Mouse (Mus musculus): ENCODE data around the gene Def8. TPM values are rescaled to one million over a fixed set of nuclear protein-coding genes. Genes with fewer than 3 reads are reported as not detected.
"Not testable (repeated sequence)": the region's sequence is repeated elsewhere in the genome, so short reads cannot be mapped to it uniquely, and the experiment has no call there.

Gene Def8
- total RNA-seq, 2 experiments from 2014 or later: 56.9 to 59.6 TPM

DNA sequence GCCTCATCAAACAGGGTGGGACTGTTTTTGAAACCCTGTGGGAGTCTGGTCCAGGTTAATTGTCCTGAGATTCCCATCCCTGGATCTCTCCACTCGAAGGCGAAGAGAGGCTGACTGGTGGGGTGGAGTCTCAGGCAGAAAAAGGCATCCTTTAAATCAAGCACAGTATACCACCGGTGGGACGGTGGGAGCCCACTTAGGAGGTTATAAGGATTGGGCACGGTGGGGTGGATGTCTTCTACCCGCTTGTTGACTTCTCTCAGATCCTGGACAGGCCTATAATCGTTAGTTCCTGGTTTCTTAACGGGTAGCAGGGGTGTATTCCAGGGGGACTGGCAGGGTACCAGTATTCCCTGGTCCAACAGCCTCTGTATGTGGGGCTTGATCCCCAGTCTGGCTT, 7.6 kb downstream of the Def8 start:
- intact Hi-C loops (cut with DNase I); DNase-seq (ENCODE audit: low spot score): not testable (repeated sequence)

DNA sequence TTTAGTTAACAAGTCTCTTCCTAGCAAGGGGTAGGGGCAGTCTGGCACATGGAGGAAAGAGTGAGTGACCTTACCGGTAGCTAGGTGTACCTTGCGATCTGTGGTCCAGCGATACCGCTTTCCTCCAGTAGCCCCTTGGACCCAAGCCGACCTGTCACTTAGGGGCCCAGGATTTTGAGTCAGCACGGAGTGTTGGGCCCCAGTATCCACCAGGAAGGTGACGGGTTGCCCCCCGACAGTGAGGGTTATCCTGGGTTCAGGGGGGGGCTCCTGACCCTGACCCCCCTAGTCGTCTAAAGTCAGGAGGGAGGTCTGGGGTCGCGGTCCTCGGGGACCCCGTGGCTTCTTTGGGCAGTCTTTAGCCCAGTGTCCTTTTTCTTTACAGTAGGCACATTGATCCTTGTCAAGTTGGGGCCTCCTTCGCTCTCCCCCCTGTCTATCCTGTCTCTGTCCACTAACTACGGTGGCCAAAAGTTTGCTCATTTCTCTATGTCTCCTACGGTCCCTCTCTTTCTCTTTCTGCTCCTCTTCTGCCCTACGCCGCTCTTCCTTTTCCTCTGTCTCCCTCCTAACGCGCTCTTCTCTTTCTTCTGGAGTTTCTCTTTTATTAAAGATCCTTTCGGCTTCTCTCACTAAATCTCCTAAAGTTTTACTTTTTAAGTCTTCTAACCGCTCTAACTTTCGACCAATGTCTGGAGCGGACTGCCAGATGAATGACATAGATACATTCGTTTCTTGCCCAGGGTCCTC, 8.5 kb downstream of the Def8 start:
- intact Hi-C loops (cut with DNase I): no loop called here
- no peak for DNase-seq (ENCODE audit: low spot score)

DNA sequence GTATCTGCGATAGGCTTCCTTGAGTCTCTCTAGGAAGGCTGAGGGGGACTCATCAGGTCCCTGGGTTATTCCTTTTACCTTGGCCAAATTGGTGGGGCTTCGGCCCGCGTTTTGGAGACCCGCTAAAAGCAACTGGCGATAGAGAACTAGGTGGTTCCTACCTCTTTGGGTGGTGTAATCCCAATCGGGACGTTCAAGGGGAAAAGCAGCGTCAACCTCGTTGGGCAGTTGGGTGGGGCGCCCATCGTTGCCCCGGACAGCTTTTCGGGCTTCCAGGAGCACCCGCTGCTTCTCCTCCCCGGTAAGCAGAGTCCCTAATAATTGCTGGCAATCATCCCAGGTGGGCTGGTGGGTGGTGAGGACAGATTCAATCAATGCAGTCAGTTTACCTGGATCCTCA, 9.1 kb downstream of the Def8 start:
- intact Hi-C loops (cut with DNase I): no loop called here
- no peak for DNase-seq (ENCODE audit: low spot score)

DNA sequence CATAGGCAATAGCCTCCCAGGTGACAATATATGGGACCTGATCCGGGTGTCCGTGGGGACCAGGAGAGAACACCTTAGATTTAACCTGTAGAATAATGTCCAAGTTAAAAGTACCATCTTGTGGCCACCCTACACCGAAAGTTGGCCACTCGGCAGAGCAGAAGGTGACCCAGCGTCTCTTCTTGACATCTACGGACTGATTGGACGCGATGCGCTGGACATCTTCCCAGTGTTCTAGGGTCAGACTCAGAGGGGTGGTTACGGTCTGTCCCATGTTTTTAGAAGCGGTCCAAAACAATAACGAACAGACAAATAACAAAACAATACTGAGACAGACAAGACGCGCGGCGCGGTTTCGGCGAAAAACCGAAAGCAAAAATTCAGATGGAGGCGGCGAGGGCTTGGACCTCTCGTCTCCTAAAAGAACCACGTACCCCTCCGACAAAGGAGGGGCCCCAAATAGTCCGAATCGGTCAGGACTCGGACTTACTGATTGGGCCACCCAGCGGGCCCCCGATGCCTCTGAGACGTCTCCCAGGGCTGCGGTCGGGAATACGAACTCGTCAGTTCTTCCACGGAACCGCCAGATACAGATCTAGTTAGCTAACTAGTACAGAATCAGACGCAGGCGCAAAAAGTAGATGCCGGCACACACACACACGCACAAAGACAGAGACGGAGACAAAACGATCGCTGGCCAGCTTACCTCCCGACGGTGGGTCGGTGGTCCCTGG, 10.1 kb downstream of the Def8 start:
- intact Hi-C loops (cut with DNase I): not testable (repeated sequence)

DNA sequence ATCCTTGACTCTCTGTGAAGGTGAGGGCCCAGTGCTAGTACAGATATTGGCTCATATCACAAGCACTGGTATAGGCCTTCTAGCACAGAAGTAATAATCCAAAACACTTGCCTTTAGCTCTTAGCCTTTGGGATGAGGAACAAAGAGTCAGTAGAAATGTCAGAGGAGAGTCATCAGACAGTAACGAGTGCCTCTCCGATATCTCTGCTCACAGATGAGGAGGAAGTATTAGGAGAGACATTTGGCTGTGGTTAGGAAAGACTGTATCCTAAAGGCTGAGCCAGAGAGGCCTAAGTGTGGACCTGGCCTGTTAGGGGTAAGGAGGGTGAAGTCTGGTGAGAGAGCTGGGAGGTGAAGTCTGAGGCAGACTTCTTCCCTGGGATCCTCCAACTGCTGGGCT, 18.5 kb downstream of the Def8 start:
- intact Hi-C loops (cut with DNase I): loop anchor here (1.0 kb wide), 1 partner anchor 36 kb away; the partner anchor contains the start of gene Afg3l1
- no peak for DNase-seq (ENCODE audit: low spot score)

More for the DNA sequence above, 10.1 kb downstream of the Def8 start:
- DNase-seq (ENCODE audit: low spot score): not testable (repeated sequence)

DNA sequence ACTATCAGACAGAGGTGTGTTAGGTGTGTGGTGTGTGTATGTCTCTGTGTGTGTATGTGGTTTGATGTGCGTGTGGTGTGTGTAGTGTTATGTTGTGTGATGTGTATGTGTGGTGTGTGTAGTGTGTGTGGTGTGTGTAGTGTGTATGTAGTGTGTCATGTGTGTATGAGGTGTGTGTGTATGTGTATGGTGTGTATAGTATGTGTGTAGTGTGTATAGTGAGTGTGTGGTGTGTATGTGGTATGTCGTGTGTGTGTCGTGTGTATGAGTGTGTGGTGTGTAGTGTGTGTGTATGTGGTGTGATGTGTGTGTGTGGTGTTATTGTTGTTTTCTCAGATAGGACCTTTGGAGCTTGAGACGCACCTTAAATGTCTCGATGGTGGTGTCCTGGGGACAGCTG, 19.0 kb downstream of the Def8 start:
- DNase-seq (ENCODE audit: low spot score): no peak
- intact Hi-C loops (cut with DNase I): loop anchor here (1.0 kb wide), 1 partner anchor 35 kb away; the partner anchor contains the start of gene Afg3l1

DNA sequence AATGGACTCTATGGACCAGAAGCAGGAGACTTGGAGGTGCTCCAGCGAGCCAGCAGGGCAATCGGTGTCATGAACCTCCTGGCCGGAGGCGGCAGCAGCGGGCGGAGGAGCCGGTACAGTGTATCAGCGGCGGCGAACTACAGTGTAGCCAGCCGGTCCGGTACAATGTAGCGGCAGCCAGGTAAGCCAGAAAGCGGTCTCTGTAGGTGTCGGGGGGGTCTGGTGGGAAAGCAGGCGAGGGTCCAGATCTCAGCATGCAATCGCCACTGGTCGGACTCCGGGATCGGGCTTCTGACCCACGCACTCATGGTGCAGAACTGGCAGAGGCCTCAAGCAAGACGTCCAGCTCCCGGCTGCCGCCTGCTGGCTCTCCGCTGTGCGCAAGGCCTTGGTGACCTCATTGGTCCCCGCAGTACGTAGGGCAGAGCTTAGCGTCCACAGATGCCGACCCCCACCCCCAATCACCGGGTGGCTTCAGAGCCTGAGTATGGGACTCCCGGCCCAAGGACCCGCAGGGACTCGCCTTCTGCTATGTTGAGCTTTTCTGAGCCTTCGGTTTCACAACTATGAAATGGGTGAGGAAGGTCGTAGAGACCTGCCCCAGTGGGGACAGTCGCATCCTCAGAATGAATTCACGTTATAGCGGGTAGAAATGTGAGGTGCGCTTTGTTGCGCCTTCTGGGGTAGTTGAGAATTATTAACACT, 19.7 kb downstream of the Def8 start:
- peak; percentile 81 for DNase-seq (ENCODE audit: low spot score)
- intact Hi-C loops (cut with DNase I): loop anchor here (1.0 kb wide), 1 partner anchor 34 kb away; the partner anchor contains the start of gene Afg3l1

DNA sequence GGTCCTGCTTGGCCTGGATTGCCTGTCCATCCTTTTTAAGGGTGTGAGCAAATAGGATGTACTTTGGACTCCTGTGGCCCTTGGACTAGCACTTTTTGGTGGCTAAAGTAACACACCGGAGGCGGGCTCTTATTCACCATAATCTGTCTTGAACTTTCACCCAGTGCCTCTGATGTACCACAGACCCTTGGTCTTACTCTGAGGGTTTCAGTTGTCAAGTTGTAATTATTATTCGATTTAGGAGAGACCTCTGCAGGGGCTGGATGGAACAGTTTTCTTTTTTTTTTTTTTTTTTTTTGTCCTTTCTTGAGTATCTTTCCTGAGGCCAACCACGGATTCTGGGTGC, 20.2 kb downstream of the Def8 start:
- intact Hi-C loops (cut with DNase I): no loop called here
- DNase-seq (ENCODE audit: low spot score): no peak

DNA sequence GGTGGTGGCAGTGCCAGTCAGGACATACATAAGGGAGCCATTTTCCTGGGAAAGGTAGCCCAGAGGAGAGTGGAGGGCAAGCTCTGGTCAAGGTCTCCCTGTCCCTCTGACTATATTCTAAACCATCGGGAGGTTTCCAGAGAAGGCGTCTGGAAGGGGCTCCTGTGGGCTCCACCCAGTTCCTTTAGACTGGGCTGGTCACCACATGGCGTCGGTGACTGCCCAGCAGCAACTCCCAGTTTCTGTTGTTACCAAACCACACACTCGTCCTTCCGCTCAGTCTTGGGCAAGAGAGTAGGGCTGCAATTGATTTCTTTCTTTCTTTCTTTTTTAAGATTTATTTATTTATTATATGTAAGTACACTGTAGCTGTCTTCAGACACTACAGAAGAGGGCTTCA, 20.8 kb downstream of the Def8 start:
- intact Hi-C loops (cut with DNase I): no loop called here

DNA sequence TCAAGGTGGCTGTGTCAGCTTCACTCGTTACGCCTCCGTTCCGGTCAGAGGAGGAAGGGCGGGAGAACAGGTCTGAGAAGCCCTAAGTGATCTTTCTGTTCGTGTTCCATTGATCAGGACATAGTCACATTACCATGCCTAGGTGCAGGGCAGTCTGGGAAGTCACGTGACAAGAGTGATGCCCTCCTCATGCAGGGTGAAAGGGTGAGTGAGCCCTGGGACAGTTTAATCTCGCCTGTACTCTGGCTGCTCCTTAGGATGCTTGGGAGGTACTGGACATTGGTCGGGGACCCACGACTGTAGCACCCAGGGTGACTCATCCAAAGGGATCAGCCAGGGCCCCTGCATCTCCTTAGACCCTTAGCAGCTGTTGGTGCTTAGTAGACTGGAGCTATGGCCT, 22.7 kb downstream of the Def8 start:
- intact Hi-C loops (cut with DNase I): no loop called here
- no peak for DNase-seq (ENCODE audit: low spot score)

More for the DNA sequence above, 20.8 kb downstream of the Def8 start:
- DNase-seq (ENCODE audit: low spot score): no peak

DNA sequence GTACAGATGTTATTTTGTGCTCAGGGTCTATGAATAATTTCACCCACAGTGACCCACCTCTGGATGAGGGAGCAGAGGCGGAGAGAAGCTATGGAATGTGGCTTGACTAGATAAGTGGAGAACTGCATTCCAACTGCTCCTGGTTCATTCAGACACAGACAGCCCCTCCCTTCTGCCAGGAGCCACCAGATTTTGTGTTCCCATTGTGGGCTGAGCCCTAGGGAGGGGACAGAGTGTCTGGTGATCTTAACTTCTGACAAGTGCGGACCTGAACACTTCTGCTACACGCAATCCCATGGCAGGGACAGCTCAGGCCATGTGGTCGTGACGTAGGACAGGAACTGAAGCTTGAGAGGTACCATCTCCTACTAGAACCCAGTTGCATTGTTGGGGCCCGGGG, 23.5 kb downstream of the Def8 start:
- no peak for DNase-seq (ENCODE audit: low spot score)

DNA sequence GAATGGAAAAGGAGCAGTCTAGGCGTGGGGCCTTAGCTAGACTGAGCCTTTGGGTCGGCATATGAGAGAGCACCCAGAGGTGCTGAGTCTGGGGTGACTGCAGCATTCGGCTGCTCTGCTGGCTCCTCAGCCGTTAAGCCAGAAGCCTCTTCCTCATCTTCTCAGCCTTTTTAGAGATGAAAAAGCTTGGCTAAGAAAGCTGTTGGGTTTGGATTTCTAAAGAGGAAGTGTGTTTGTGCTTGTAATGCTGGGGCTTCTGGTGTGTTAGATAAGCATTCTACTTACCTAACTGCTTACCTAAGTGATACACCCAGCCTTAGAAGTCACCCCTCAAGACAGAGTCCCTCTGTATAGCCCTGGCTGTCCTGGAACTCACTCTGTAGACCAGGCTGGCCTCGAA, 27.5 kb downstream of the Def8 start:
- no peak for DNase-seq (ENCODE audit: low spot score)
- intact Hi-C loops (cut with DNase I): no loop called here

More for the DNA sequence above, 23.5 kb downstream of the Def8 start:
- intact Hi-C loops (cut with DNase I): no loop called here

DNA sequence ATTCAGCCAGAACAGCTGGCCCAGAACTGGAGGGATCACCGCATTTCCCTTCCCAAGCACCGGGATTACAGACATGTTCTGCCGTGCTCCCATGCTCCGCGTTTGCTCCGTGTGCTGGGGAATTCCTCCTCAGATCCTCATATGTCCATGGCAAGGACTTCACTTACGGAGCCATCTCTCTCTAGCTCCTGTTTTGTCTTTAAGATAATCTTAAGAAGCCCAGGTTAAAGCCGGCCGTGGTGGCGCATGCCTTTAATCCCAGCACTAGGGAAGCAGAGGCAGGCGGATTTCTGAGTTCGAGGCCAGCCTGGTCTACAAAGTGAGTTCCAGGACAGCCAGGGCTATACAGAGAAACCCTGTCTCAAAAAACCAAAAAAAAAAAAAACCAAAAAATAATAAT, 28.4 kb downstream of the Def8 start:
- intact Hi-C loops (cut with DNase I): not testable (repeated sequence)

DNA sequence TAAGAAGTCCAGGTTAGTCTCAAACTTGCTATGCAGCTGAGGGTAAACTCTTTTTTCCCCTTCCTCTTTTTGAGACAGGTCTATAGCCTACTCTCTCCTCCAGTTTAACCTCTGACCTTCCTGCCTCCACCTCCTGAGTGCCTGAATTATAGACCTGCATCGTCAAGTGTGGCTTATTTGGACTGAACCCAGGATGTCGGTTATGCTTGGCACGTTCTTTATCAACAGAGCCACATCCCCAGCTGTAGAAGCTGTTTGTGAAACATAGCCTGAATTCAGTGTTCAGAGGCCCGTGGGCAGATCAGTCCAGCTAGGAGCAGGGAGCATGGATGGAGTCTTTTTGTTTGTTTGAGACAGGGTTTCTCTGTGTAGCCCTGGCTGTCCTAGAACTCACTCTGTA, 28.8 kb downstream of the Def8 start:
- intact Hi-C loops (cut with DNase I): no loop called here
- DNase-seq (ENCODE audit: low spot score): no peak

More for the DNA sequence above, 28.4 kb downstream of the Def8 start:
- DNase-seq (ENCODE audit: low spot score): not testable (repeated sequence)

DNA sequence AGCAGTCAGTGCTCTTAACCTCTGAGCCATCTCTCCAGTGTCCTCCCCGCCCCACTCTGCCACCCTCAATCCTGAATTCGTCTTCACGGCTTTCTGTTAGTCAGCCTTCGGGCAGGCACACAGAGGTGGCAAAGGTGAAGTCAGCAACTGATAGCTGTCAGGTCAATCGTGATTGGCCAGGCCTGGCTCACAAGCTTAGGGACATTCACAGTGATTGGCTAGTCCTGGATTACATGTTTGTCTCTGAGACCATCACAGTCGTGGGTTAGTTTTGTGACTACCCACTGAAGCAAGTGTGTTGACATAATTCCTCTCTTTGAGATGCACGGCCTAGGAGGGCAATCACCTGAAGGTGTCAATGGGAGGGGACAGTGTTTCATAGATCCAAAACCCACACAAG, 30.0 kb downstream of the Def8 start:
- DNase-seq (ENCODE audit: low spot score): no peak
- intact Hi-C loops (cut with DNase I): no loop called here

DNA sequence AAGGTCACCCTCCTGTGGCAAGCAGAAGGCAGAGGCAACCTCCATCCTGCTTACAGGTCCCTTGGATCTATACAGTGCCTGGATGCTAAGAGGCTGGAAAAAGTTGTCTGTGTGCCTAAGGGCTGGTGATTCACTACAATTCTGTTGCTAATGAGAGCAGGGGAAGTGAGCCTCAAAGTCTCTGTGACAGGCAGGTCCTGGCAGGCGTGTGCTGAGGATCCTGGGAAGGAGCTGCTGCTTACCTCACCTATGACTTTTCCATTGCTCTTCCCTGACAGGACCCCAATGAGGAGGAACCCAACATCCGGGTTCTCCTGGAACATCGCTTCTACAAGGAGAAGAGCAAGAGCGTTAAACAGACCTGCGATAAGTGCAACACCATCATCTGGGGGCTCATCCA, 30.6 kb downstream of the Def8 start:
- intact Hi-C loops (cut with DNase I): no loop called here
- DNase-seq (ENCODE audit: low spot score): no peak

DNA sequence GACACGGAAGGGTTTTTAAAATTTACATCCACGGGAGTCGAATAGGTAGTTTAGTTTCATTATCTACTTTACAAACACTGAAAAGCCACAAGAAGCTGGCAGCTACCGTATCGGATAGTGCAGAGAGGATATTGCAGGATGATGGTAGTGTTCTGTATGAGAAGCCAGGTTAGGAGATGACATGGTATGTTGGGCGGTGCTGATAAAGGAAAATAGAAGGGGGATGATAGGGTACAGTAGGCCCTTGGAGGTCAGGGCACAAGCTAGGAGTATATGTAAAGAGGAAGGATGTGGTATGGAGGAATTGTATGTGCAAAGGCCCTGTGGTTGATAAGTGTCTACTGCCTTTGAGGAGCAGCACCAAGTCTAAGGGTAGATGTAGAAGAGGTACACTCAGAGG, 31.2 kb downstream of the Def8 start:
- DNase-seq (ENCODE audit: low spot score): no peak
- intact Hi-C loops (cut with DNase I): no loop called here

DNA sequence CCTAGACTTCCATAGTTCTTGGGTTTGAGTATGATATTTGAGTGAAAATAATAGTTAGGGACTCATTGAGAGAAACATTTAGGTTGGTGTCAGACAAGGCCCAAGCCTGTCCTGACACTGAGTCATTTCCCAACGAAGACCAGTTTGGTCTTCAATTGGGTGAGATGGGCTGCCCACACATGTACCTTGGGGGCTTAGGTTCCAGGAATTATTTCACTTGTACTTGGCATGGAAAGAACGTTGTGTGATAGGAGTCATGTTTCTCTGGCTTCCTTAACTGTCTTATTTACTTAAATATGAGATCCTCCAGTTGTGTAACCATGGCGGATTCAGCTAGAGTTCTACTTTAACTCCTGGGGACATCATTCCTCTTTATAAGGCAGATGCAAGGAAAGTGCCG, 40.3 kb downstream of the Def8 start:
- intact Hi-C loops (cut with DNase I): no loop called here
- no peak for DNase-seq (ENCODE audit: low spot score)

DNA sequence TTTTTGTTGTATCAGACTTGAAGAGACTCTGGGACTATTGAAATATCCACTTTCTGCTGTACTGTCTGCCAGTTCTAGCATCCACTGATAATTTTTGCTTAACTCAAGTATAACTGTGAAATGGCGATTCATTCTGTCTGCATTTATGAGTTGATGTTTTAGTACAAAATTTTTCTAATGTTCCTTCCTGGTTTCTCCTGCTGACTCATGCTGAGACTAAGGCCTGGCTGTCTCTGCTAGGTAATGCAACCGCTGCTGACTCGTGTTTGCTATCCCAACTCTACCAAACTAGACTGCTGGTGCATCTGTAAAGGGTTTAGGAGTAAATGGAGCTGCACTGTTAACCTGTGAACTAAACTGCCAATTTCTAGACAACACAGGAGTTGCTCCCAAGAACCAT, 44.1 kb downstream of the Def8 start:
- intact Hi-C loops (cut with DNase I): no loop called here
- DNase-seq (ENCODE audit: low spot score): no peak

DNA sequence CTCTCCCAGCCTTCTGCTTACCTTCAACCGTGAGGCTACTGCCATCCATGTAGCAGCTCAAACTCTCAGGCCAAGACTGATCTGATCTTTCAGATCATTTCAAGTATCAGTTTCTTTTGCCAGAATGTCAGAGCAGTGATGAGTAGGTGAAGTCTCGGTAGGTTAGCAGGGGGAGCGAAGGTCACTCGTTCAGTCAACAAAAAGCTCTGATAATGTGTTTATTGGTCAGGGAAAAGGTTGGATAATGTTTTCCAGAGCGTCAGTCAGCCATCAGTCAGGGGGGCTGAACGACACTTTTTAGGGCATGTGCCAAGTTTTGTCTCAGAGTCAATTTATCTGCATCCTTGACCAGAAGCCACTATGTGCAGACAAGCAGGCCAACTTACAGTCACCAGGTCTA, 49.7 kb downstream of the Def8 start:
- intact Hi-C loops (cut with DNase I); DNase-seq (ENCODE audit: low spot score): not testable (repeated sequence)

DNA sequence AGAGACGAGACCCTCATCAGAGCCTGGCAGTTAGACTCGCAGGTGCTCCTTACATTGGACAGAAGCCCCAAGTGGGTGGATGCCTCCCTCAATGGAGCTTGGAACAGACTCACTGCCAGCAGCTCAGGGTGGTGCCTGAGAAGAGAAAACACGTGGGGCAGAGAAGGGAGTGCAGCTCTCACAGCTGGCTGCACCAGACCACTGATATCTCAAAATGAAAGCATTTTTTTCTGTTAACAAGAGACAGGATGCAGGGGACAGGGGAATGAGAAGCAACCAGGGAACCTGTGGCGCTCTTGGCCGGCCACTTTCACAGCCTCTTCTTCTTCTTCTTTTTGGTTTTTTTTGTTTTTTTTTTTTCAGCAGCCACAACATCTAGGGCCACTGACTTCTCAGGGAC, 51.2 kb downstream of the Def8 start:
- DNase-seq (ENCODE audit: low spot score); intact Hi-C loops (cut with DNase I): not testable (repeated sequence)

Measured in heart, postnatal 25 days (tissue).